Mouse (Mus musculus) cerebellum, adult 2 months (tissue): Measurements from ENCODE around the gene Cyp17a1.

ENCODE experiments used
- CTCF ChIP-seq: fragments of 200-500 bp; IDR thresholded peaks from 2 replicates; pipeline ENCODE4 v1.5.1; 2011; ENCODE audit warnings: low read depth, mild to moderate bottlenecking, control low read depth, low read length, moderate library complexity, borderline replicate concordance; ENCODE audit not compliant: insufficient read depth
- POLR2A ChIP-seq: fragments of 200-500 bp; IDR thresholded peaks from 2 replicates; pipeline ENCODE4 v1.6.1; 2011; ENCODE audit warnings: low read length, control low read depth, borderline replicate concordance; ENCODE audit not compliant: insufficient read depth

DNA sequence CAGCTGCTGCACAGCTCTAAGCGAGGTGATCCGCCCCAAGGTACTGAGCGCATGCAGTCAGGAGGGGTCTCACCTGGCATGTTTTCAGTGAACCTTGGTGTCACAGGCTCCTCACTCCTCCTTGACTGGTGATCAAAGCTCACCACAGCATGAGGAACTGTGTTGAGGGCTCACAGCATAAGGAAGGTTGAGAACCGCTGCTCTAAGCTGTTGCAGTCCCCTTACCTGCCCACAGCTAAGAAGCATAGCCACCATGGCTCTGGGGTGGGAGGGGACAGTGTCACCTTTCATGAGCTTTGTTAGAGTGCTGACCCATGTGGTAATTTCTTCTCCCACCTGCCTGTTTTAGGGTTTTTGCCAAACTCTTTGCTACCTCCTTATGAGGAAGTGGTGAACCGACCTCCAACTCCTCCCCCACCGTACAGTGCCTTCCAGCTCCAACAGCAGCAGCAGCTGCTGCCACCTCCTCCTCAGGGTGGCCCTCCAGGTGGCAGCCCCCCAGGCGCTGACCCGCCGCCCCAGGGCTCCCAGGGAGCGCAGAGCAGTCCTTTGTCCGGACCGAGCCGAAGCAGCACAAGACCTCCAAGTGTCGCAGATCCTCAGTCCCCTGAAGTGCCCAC is 19.2 kb downstream of the Cyp17a1 start:
- TF ChIP-seq POLR2A (no peak), CTCF (no peak)
